Mouse (Mus musculus) urinary bladder, postnatal 25 days (tissue): Measurements from ENCODE around the gene Zmym2.
A peak's percentile ranks its signal among the peaks of the same experiment; 100 is the strongest.

Experiments used
- DNase-seq: peaks from one replicate; pipeline ENCODE4 v3.0.0; 2022; ENCODE audit warnings: low spot score

Zmym2 gene

GRCm38 (mm10) chr14:56918532-56918931 lies 32.1 kb downstream of the Zmym2 start:
- no peak for DNase-seq

DNA sequence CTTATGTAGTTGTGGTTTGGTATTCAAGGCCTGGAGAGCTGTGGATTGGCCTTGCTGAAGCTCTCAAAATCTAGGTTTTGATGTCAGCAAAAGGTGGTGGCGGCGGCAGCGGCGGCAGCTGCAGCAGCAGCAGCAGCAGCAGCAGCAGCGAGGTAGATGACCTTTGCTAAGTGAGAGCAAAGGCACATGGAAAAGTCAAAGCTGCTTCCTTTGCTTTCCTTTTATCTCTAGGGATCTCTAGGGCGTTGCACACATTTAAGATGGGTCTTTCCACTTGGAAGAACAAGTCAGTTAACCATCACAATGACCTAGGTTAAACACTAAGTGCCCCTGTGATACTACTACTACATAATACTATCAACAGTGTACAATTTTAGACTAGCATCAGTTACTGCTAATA lies 49.0 kb downstream of the Zmym2 start:
- no peak for DNase-seq

DNA sequence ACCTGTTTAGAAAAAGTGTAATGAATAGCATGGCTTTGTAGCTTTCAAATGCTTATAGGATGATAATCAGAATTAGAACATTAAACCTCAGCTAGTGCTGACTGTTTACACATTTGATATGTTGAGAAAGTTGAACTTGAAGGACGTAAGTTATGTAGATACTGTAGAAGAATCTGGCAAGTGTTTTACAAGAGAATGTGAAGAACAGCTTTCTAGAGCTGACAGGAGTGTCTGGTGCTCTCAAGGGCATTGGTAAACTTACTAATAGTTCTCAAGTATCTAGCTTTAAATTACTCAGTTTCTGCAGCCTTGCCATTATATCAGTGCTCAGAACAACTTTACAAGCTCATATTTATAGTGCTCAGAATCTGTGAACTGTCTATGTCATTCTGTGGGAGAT lies 53.5 kb downstream of the Zmym2 start:
- DNase-seq, result no peak

GRCm38 (mm10) chr14:56952928-56953327 lies 66.5 kb downstream of the Zmym2 start:
- no peak for DNase-seq

DNA sequence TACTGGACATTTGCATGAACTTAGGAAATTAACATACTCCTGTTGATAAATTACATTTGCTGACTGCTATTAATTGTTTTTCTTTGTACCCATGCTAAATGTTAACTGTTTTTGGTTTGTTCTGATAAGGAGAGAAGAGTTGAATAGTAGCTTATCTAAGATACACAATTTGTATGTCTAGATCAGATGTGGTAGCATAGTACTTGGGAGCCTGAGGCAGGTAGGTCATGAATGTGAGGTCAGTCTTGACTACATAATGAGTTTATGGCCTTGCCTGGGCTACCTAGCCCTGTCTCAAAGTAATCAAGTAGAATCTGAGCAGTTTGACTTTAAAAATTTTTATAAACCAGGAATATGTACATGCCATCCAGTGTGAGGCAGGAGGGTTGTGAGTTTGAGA lies 67.9 kb downstream of the Zmym2 start:
- no peak for DNase-seq

DNA sequence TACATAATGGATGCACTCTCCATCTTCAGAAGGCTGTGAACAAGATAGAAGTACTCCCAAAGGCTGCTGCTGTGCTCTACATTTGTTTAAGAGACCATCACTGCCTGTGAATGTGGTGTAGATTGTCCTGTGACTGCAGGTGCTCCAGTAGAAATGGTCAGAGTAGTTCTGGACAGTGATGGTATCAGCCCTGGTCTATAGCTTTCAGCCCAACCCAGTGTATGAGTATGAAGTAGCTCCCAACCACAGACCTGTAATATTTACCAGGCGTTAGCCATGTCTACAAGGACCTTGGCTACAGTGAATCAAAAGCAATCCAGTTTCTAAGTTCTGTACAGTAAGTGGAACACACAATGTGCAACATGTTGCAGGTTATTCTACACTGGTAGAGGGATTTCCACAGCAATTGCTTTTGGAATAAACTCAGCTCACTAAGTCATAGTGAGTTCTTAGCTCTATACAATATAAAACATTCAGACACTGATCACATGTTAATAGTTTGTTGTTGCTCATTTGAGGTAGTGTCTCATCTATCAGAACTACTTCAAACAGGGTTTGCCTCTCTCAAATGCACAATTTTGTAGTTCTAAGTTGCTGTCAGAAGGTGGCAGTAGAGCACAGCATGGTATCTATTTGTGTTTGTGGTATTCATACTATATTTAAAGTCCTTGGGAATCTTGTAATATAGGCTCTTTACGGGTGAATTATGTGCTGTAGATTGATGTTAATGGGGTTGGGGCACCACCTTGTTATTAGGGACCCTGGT lies 77.7 kb downstream of the Zmym2 start:
- peak; percentile 6 for DNase-seq

DNA sequence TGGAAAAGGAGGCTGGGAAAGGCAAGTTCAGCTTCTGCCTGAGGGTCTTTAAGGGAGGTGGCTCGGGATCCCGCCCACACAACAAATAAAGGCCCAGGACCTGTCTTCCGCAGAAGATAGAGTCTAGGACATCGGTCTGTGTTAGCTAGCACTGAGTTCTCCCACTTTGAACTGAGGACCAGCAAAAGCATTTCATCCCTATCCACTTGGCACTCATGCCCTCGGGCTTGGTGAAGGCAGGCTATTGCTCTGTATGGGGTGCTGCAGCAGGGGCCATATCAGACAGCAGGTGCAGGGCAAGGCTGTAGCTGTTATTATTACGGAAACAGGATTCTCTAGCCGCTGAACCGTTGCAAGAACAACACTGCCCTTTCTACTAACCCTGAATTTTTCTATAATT lies 83.2 kb downstream of the Zmym2 start:
- DNase-seq, result no peak

- DNase-seq, result no peak
Observed at GRCm38 (mm10) chr14:56970160-56970559, 83.7 kb downstream of the Zmym2 start.

GRCm38 (mm10) chr14:56978045-56978655 lies 91.7 kb downstream of the Zmym2 start:
- DNase-seq, result no peak

- DNase-seq, result no peak
Observed at GRCm38 (mm10) chr14:56988621-56989020, 102.2 kb downstream of the Zmym2 start.
